Mouse (Mus musculus) CH12.LX (cell line): ENCODE results near the gene AC124502.3. TPM values are rescaled to one million over a fixed set of nuclear protein-coding genes. Genes with fewer than 3 reads are reported as not detected.

Source experiments
- DNase-seq: peaks from one replicate; pipeline ENCODE4 v3.0.0-alpha.2; 2013; ENCODE audit errors: extremely low read depth
- H3K27ac ChIP-seq: 2 replicates; pipeline ENCODE4 v1.5.1; 2012; ENCODE audit warnings: low read depth, mild to moderate bottlenecking, control low read depth, moderate library complexity; ENCODE audit not compliant: insufficient read depth
- H3K27me3 ChIP-seq: replicated peaks from 2 replicates; pipeline ENCODE3; 2012; ENCODE audit warnings: inconsistent platforms
- H3K36me3 ChIP-seq, 2 experiments: replicated peaks in 1 of 2; 2 replicates each; pipeline versions ENCODE3 to v1.6.1; 2012; ENCODE audit warnings: inconsistent platforms in 1 of 2, low read length in 1 of 2, mild to moderate bottlenecking in 1 of 2, mixed read lengths in 1 of 2, moderate library complexity in 1 of 2; ENCODE audit not compliant: control insufficient read depth in 1 of 2, insufficient read depth in 1 of 2
- H3K4me1 ChIP-seq, 2 experiments: 2 replicates each; pipeline ENCODE4 v1.6.1; 2012; ENCODE audit warnings: inconsistent platforms in 1 of 2, moderate library complexity in 1 of 2; ENCODE audit not compliant: insufficient read depth in 2 of 2, control insufficient read depth in 1 of 2
- H3K4me2 ChIP-seq: 2 replicates; pipeline ENCODE4 v1.6.1; 2012; ENCODE audit warnings: low read depth, mild to moderate bottlenecking, control low read depth; ENCODE audit not compliant: poor library complexity, insufficient read depth, severe bottlenecking
- H3K4me3 ChIP-seq, 3 experiments: fragments of 150-350 bp in 1 of 3; sonication (generic) in 1 of 3; replicated peaks in 1 of 3; 2 replicates each; pipeline versions ENCODE3 to v1.5.1; 2011 to 2012; ENCODE audit warnings: low read depth in 2 of 3, low read length in 2 of 3, mild to moderate bottlenecking in 2 of 3, moderate library complexity in 2 of 3, control low read depth in 1 of 3, improper control_type of control experiment in 1 of 3, inconsistent platforms in 1 of 3, mixed read lengths in 1 of 3; ENCODE audit not compliant: poor library complexity in 1 of 3
- H3K79me2 ChIP-seq: replicated peaks from 2 replicates; pipeline ENCODE4 v1.6.1; 2012; ENCODE audit warnings: mild to moderate bottlenecking, moderate library complexity; ENCODE audit not compliant: control insufficient read depth, poor library complexity, insufficient read depth, severe bottlenecking; ENCODE audit errors: extremely low read depth
- H3K9ac ChIP-seq: 2 replicates; pipeline ENCODE4 v1.6.1; 2012; ENCODE audit warnings: low read depth, mild to moderate bottlenecking, control low read depth, moderate library complexity; ENCODE audit not compliant: insufficient read depth
- H3K9me3 ChIP-seq: replicated peaks from 2 replicates; pipeline ENCODE3; 2012; ENCODE audit warnings: low read length, inconsistent platforms, mixed read lengths
- CHD1 ChIP-seq: IDR thresholded peaks from 2 replicates; pipeline ENCODE4 v1.6.1; 2012; ENCODE audit warnings: low read depth, low read length, improper control_type of control experiment, inconsistent platforms
- CTCF ChIP-seq, 2 experiments: IDR thresholded peaks in 1 of 2; conservative IDR thresholded peaks in 1 of 2; 2 replicates each; pipeline ENCODE4 v1.5.1; 2011 to 2012; ENCODE audit warnings: low read depth in 2 of 2, low read length in 2 of 2, improper control_type of control experiment in 1 of 2, inconsistent platforms in 1 of 2, mild to moderate bottlenecking in 1 of 2, moderate library complexity in 1 of 2
- E2F4 ChIP-seq: IDR thresholded peaks from 2 replicates; pipeline ENCODE4 v1.6.1; 2011; ENCODE audit warnings: low read depth, low read length, improper control_type of control experiment; ENCODE audit not compliant: insufficient replicate concordance
- EP300 ChIP-seq: IDR thresholded peaks from 2 replicates; pipeline ENCODE4 v1.6.1; 2011; ENCODE audit warnings: low read length, improper control_type of control experiment
- GABPA ChIP-seq: IDR thresholded peaks from 2 replicates; pipeline ENCODE4 v1.6.1; 2012; ENCODE audit warnings: low read depth, low read length, improper control_type of control experiment, inconsistent platforms; ENCODE audit not compliant: insufficient replicate concordance
- IRF4 ChIP-seq: IDR thresholded peaks from 2 replicates; pipeline ENCODE4 v1.6.1; 2014; ENCODE audit warnings: low read depth, mild to moderate bottlenecking, inconsistent platforms, low read length, improper control_type of control experiment
- KAT2A ChIP-seq: IDR thresholded peaks from 2 replicates; pipeline ENCODE4 v1.6.1; 2012; ENCODE audit warnings: low read length, improper control_type of control experiment, inconsistent platforms; ENCODE audit not compliant: insufficient replicate concordance
- MAFK ChIP-seq: IDR thresholded peaks from 2 replicates; pipeline ENCODE4 v1.6.1; 2011; ENCODE audit warnings: low read length, improper control_type of control experiment; ENCODE audit not compliant: insufficient replicate concordance
- MAX ChIP-seq: IDR thresholded peaks from 2 replicates; pipeline ENCODE4 v1.6.1; 2011; ENCODE audit warnings: low read length, improper control_type of control experiment
- MAZ ChIP-seq: IDR thresholded peaks from 2 replicates; pipeline ENCODE4 v1.6.1; 2012; ENCODE audit warnings: low read depth, mild to moderate bottlenecking, inconsistent platforms, low read length, improper control_type of control experiment, moderate library complexity
- MYC ChIP-seq: IDR thresholded peaks from 2 replicates; pipeline ENCODE4 v1.6.1; 2011; ENCODE audit warnings: low read depth, mild to moderate bottlenecking, improper control_type of control experiment, low read length
- NRF1 ChIP-seq: IDR thresholded peaks from 2 replicates; pipeline ENCODE4 v1.6.1; 2014; ENCODE audit warnings: low read depth, mild to moderate bottlenecking, inconsistent platforms, low read length, improper control_type of control experiment, moderate library complexity
- PAX5 ChIP-seq: IDR thresholded peaks from 2 replicates; pipeline ENCODE4 v1.6.1; 2012; ENCODE audit warnings: low read length, inconsistent platforms, mixed read lengths
- POLR2AphosphoS2 ChIP-seq: IDR thresholded peaks from 2 replicates; pipeline ENCODE4 v1.6.1; 2011; ENCODE audit warnings: low read depth, low read length, improper control_type of control experiment
- RAD21 ChIP-seq: IDR thresholded peaks from 2 replicates; pipeline ENCODE4 v1.6.1; 2011; ENCODE audit warnings: low read depth, mild to moderate bottlenecking, low read length, improper control_type of control experiment, moderate library complexity
- SIN3A ChIP-seq: IDR thresholded peaks from 2 replicates; pipeline ENCODE4 v1.6.1; 2012; ENCODE audit warnings: low read length, improper control_type of control experiment, inconsistent platforms
- SMC3 ChIP-seq: IDR thresholded peaks from 2 replicates; pipeline ENCODE4 v1.6.1; 2011; ENCODE audit warnings: low read depth, low read length, improper control_type of control experiment
- TBP ChIP-seq: conservative IDR thresholded peaks from 2 replicates; pipeline ENCODE4 v1.6.1; 2011; ENCODE audit warnings: low read depth, low read length, improper control_type of control experiment
- TCF12 ChIP-seq: IDR thresholded peaks from 2 replicates; pipeline ENCODE4 v1.6.1; 2014; ENCODE audit warnings: low read depth, mild to moderate bottlenecking, inconsistent platforms, low read length, improper control_type of control experiment
- USF1 ChIP-seq: IDR thresholded peaks from 2 replicates; pipeline ENCODE4 v1.6.1; 2014; ENCODE audit warnings: low read depth, mild to moderate bottlenecking, inconsistent platforms, low read length, improper control_type of control experiment
- USF2 ChIP-seq: conservative IDR thresholded peaks from 2 replicates; pipeline ENCODE4 v1.6.1; 2011; ENCODE audit warnings: low read depth, low read length, improper control_type of control experiment
- ZC3H11A ChIP-seq: IDR thresholded peaks from 2 replicates; pipeline ENCODE4 v1.6.1; 2012; ENCODE audit warnings: low read depth, mild to moderate bottlenecking, inconsistent platforms, low read length, improper control_type of control experiment
- ZNF384 ChIP-seq: IDR thresholded peaks from 2 replicates; pipeline ENCODE4 v1.6.1; 2012; ENCODE audit warnings: low read depth, low read length, improper control_type of control experiment, inconsistent platforms
- dilution Hi-C: fragments of 300-500 bp; cut with MboI; formaldehyde crosslinking; loops from 2 replicates; pipeline ENCODE4 v1.14.3; 2020; ENCODE audit warnings: low sequenced_read_pairs; ENCODE audit not compliant: extremely low pct_unique_long_range_greater_than_20kb, extremely low pct_ligation_motif_present
- in situ Hi-C: fragments of 300-500 bp; cut with MboI; formaldehyde crosslinking; loops from 3 replicates; pipeline ENCODE4 v1.14.3; 2019; ENCODE audit warnings: low sequenced_read_pairs, low pct_ligation_motif_present, low pct_unique_long_range_greater_than_20kb, mixed read lengths
- polyA plus RNA-seq: library from polyadenylated mRNA; unstranded; fragments of >175 nt; gene quantifications from 2 replicates; pipeline ENCODE4 v1.2.1, GENCODE M21; 2012; ENCODE audit warnings: low read depth; ENCODE audit not compliant: insufficient read length
- total RNA-seq, 2 experiments: library from RNA; depleted of rRNA; stranded (reverse); fragments of 300-350 nt in 1 of 2; fragments of >200 nt in 1 of 2; gene quantifications; 2 replicates each; pipeline ENCODE4 v1.2.3; 2012 to 2014

AC124502.3 gene
- total and polyA plus RNA-seq, 3 experiments: 0.15 to 2.1 (median 0.29) TPM

- Histone ChIP-seq H3K27me3 (peaks cover 69% of the 10 kb centered on the region), H3K9me3 (peaks cover 5% of the 10 kb centered on the region), H3K79me2 (no peaks in the 10 kb centered on the region), H3K36me3 (no peaks in the 10 kb centered on the region), H3K4me2 (no peak overlapping the region), H3K4me3 (no peak overlapping the region), H3K9ac (no peak overlapping the region), H3K4me1 (peaks cover 8% of the 10 kb centered on the region in 2 experiments), H3K27ac (no peak overlapping the region)
- DNase-seq: no peak
- in situ Hi-C loops: loop anchor here (25.0 kb wide), 2 partner anchors 352 to 502 kb away; partner anchors contain the start of genes 2010003K11Rik, Rce1 and Syt12
- dilution Hi-C loops: no loop called here
- TF ChIP-seq ZNF384: no peak
- no peak for TF ChIP-seq USF2
- no peak for TF ChIP-seq TBP
- TF ChIP-seq KAT2A: no peak
- no peak for TF ChIP-seq RAD21
- no peak for TF ChIP-seq PAX5
- no peak for TF ChIP-seq MAFK
- no peak for TF ChIP-seq IRF4
- TF ChIP-seq MYC: no peak
- no peak for TF ChIP-seq EP300
- no peak for TF ChIP-seq MAZ
- no peak for TF ChIP-seq SMC3
- no peak for TF ChIP-seq MAX
- TF ChIP-seq ZC3H11A: no peak
- TF ChIP-seq POLR2AphosphoS2: no peak
Measured at GRCm38 (mm10) chr19:4989434-4990255, 49.0 kb upstream of the AC124502.3 start.

- in situ Hi-C loops: loop anchor here (25.0 kb wide), 2 partner anchors 353 to 503 kb away; partner anchors contain the start of genes 2010003K11Rik, Rce1 and Syt12
Measured at GRCm38 (mm10) chr19:4990256-4990625, 48.5 kb upstream of the AC124502.3 start, which contains the start of gene Npas4. Gene Npas4, minus strand, starts transcription at chr19:4990316.

More at GRCm38 (mm10) chr19:4990256-4990625, 48.5 kb upstream of the AC124502.3 start, which contains the start of gene Npas4:
- Histone ChIP-seq H3K9ac (no peak within 1 kb of the TSS), H3K27ac (no peak within 1 kb of the TSS), H3K4me2 (no peak within 1 kb of the TSS), H3K4me1 (peaks cover 6 to 8% of the 10 kb centered on the region in 2 experiments), H3K9me3 (peaks cover 5% of the 10 kb centered on the region), H3K27me3 (peaks cover 70% of the 10 kb centered on the region), H3K4me3 (no peak within 1 kb of the TSS), H3K79me2 (no peaks in the 10 kb centered on the region), H3K36me3 (no peaks in the 10 kb centered on the region)
- no peak for TF ChIP-seq NRF1
- TF ChIP-seq USF2: no peak
- TF ChIP-seq CTCF (conservative IDR thresholded peaks at IDR 0.05 in 1 of 2, IDR thresholded peaks at IDR 0.05 in 1 of 2; ENCODE audit: low read depth in 2 of 2, low read length in 2 of 2): no peak
- TF ChIP-seq USF1: no peak
- no peak for TF ChIP-seq SIN3A
- no peak for TF ChIP-seq KAT2A
- no peak for TF ChIP-seq CHD1
- no peak for TF ChIP-seq E2F4
- no peak for TF ChIP-seq EP300
- no peak for TF ChIP-seq ZC3H11A
- TF ChIP-seq RAD21: no peak
- no peak for TF ChIP-seq MAZ
- no peak for TF ChIP-seq TCF12
- TF ChIP-seq GABPA: no peak
- no peak for DNase-seq
- dilution Hi-C loops: no loop called here
